Mouse (Mus musculus) cerebellum, adult 2 months (tissue): ENCODE measurements at regions not wholly inside any gene's neighbourhood (a gene's known extent, or its start where the extent isn't known, plus 50 kb on each side); places are given as distances from the start of the nearest gene placed in this dataset.

ENCODE experiments used
- DNase-seq, 2 experiments: peaks; one replicate each; pipeline ENCODE4 v3.0.0; 2021
- H3K27ac ChIP-seq: fragments of 200-500 bp; 2 replicates; pipeline ENCODE4 v1.5.1; 2012; ENCODE audit warnings: low read length, control low read depth, inconsistent platforms; ENCODE audit not compliant: insufficient read depth
- H3K27me3 ChIP-seq: fragments of 200-500 bp; 2 replicates; pipeline ENCODE4 v1.6.1; 2012; ENCODE audit warnings: inconsistent platforms, mild to moderate bottlenecking, low read length, moderate library complexity; ENCODE audit not compliant: control insufficient read depth, insufficient read depth
- H3K4me1 ChIP-seq: fragments of 200-500 bp; 2 replicates; pipeline ENCODE4 v1.6.1; 2011; ENCODE audit warnings: low read length; ENCODE audit not compliant: control insufficient read depth, insufficient read depth
- H3K4me3 ChIP-seq: fragments of 200-500 bp; replicated peaks from 2 replicates; pipeline ENCODE3; 2011; ENCODE audit warnings: mild to moderate bottlenecking, low read depth, low read length, control low read depth; ENCODE audit not compliant: insufficient read depth
- CTCF ChIP-seq: fragments of 200-500 bp; IDR thresholded peaks from 2 replicates; pipeline ENCODE4 v1.5.1; 2011; ENCODE audit warnings: low read depth, mild to moderate bottlenecking, control low read depth, low read length, moderate library complexity, borderline replicate concordance; ENCODE audit not compliant: insufficient read depth
- POLR2A ChIP-seq: fragments of 200-500 bp; IDR thresholded peaks from 2 replicates; pipeline ENCODE4 v1.6.1; 2011; ENCODE audit warnings: low read length, control low read depth, borderline replicate concordance; ENCODE audit not compliant: insufficient read depth
- WGBS: fragments of 180-500 bp; shearing (Covaris S2); methylation state at CpG from one replicate; pipeline ENCODE4 v1.1.7; 2018; 5-methylcytosine and 5-hydroxymethylcytosine counted together

DNA sequence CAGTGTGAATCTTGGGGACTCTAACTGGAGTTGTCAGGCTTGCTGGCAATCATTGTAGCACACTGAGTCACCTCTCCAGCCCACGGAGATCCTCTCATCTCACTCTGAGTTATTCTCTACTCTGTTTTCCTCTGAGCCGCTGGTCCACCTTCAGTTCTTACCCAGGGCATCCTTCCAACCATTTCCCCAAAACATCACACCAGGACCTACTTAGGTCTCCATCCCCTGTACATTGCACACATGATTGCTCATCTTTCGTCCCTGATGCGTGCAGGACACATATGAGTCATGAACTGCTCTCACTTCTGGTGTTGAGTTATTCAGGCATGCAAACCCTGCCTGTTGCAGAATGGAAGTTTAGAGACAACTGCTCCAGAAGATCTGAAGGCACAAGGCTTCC lies 326.1 kb upstream of the Npvf start:
- Histone ChIP-seq H3K27me3 (no peaks in the 10 kb centered on the region; the same call in 1 of the 2 replicates), H3K4me1 (no peaks in the 10 kb centered on the region), H3K27ac (no peak overlapping the region), H3K4me3 (no peak overlapping the region)
- WGBS, result 82% methylated on average over 4 of the region's 4 CpGs
- no peak for DNase-seq
- TF ChIP-seq POLR2A (no peak), CTCF (no peak)

DNA sequence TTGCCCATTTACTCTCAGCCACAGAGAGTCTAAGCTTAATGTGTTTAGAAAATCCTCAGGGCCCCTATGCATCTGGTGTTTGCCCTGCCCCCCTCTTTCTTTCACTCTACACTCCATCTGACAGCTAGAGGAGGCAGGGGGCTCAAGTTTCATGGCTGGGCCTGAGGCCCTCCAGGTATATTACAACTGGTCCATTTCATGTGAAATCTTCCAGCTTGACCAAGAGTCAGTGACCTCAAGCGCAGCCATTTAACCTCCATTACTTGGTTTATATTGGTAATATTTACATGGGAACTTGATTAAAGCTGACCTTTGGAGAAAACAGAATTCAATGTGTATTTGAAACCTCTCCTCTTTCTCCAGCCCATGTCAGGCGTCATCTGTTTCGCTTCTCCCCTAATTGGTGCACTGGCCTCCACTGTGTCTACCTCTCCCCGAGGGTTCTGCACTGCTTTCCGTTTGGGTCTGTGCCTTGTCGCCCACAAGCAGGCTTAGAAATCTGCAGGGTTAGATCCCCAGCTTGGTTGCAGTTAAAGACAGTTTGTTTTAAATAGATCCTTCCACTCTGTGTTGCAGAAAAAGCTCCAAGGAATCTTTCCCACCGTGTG lies 327.6 kb upstream of the Npvf start:
- no peak overlapping the region for H3K27ac ChIP-seq

DNA sequence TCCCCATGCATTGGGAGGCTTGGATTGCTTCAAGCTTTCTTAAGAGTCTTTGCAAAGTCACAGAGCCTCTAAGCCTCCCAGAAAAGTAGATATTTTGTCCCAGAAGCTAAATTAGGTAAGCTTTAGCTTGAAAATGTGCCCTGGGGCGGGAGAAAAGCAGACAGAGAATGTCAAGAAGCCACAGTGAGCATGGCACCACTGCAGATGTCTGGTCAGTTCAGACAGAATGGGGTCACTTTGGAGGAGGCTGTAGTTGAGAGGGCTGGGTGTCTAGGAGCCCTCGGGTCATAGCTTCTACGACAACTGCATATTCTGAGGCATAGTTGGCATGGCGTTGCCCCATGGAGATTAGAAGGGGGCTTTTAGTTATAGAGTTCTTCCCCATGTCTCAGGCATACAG lies 328.6 kb upstream of the Npvf start:
- Histone ChIP-seq H3K27ac (no peak overlapping the region), H3K27me3 (no peaks in the 10 kb centered on the region; the same call in 1 of the 2 replicates), H3K4me3 (no peak overlapping the region), H3K4me1 (no peaks in the 10 kb centered on the region)
- WGBS, result 78% methylated on average over 4 of the region's 4 CpGs
- TF ChIP-seq CTCF, result no peak
- TF ChIP-seq POLR2A, result no peak
- no peak for DNase-seq

More for the DNA sequence above, 327.6 kb upstream of the Npvf start:
- WGBS, result 71% methylated on average over 7 of the region's 7 CpGs
- DNase-seq, result no peak
- H3K4me3 ChIP-seq, result no peak overlapping the region
- no peaks in the 10 kb centered on the region for H3K4me1 ChIP-seq
- TF ChIP-seq CTCF, result no peak
- no peak for TF ChIP-seq POLR2A
- H3K27me3 ChIP-seq, result no peaks in the 10 kb centered on the region; the same call in 1 of the 2 replicates

DNA sequence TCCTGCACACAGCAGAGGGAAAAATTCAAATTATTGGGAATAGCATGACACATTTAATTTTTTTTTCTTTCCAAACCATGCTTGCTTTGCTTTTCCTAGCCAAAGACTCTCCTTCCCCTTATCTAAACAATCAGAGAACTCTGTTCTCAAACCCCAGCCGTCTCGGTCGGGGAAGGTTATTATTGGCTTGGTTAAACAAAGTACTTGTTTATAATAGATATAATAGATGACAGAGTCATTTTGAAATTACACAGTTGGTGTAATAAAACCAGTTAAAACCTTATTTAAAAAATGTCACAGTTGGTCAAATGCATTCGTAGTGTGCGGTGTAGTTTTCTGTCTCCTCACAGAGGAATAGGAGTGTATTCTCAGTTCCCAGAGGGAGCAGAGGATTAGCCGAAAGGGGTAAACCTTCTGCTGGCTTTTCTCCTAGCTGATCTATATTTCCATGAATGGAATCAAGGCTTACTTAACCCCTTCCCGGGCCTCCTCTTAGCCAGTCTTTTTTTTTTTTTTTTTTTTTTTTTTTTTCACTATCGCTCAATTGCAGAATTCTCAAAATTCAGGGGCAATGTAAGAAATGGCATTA lies 329.4 kb upstream of the Npvf start:
- H3K4me1 ChIP-seq, result peaks cover 1% of the 10 kb centered on the region; the same call in 1 of the 2 replicates
- WGBS, result 75% methylated on average over 8 of the region's 8 CpGs
- no peaks in the 10 kb centered on the region; the same call in 1 of the 2 replicates for H3K27me3 ChIP-seq
- no peak overlapping the region for H3K4me3 ChIP-seq
- TF ChIP-seq CTCF, result no peak
- no peak for TF ChIP-seq POLR2A
- no peak overlapping the region for H3K27ac ChIP-seq
- no peak for DNase-seq

DNA sequence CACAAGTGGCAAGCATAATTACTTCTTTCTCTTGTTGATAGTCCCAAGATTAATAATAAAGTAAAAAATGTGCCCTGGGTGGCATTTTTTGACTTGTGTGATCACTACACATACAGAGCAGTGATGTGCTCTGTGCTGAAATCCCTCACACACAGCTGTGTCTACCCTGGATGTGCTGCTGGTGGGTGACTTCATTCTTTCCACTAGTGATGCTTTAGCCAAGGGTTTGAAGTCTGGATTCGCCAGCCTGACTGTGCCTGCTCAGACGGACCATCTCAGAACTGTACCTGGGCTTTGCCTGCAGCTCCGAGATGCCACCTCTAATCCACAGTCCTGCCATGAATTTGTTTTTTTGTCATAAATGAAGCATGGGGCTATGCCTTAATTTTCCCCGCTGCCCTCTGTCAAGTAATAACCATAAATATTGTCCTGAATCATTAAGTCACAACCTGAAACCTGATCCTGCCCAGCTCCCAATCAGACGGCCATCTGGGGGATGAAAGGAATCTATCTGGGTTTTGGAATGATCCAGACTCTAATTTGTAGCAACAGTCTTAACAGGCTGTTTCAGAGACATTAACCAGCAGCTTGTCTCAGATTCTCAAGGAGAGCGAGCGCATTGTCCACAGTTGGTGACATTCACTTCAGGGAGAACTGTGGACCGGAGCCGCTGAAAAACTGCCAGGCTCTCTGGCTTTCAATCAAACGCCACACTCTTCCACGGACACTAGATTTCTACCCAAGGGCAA lies 330.1 kb upstream of the Npvf start:
- no peaks in the 10 kb centered on the region; the same call in 1 of the 2 replicates for H3K27me3 ChIP-seq
- 21% methylated on average over 11 of the region's 11 CpGs for WGBS
- no peak overlapping the region for H3K27ac ChIP-seq
- TF ChIP-seq CTCF, result no peak
- TF ChIP-seq POLR2A, result no peak
- H3K4me1 ChIP-seq, result peaks cover 5% of the 10 kb centered on the region; the same call in 1 of the 2 replicates
- DNase-seq, result no peak
- H3K4me3 ChIP-seq, result no peak overlapping the region

DNA sequence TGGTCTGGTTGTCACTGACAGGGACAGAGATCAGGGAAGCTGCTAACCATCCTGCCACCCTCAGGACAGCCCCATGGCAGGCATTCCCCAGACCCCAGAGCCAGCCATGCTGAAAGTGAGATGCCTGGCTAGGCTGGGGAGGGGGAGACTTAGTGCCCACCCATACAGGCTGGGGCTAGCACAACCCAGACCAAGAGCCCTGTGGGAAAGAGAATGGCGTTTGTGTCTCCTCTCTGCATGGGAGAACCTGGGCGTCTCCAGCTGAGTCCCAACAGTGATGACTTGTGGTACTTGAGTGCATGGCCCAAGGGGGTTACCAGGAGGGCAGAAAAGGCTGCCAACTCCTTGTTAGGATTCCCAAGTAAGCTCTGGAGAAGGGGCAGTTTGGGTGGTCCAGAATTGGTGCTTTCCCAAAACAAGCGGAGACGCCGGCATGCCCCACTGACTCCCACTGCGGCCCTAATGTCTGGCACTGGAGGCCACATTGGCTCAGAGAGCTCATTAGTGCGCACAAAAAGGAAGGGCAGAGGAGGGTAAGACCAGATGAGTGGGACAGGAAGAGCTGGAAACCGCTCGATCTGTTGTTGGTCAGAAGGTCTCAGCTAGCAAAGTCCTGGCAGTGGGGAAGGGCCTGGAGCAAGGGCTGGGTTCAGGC lies 332.2 kb upstream of the Npvf start:
- 51% methylated on average over 9 of the region's 9 CpGs for WGBS
- Histone ChIP-seq H3K27me3 (no peaks in the 10 kb centered on the region; the same call in 1 of the 2 replicates), H3K4me1 (peaks cover 5% of the 10 kb centered on the region; the same call in 1 of the 2 replicates), H3K27ac (no peak overlapping the region), H3K4me3 (no peak overlapping the region)
- TF ChIP-seq POLR2A (no peak), CTCF (no peak)
- DNase-seq, result no peak

DNA sequence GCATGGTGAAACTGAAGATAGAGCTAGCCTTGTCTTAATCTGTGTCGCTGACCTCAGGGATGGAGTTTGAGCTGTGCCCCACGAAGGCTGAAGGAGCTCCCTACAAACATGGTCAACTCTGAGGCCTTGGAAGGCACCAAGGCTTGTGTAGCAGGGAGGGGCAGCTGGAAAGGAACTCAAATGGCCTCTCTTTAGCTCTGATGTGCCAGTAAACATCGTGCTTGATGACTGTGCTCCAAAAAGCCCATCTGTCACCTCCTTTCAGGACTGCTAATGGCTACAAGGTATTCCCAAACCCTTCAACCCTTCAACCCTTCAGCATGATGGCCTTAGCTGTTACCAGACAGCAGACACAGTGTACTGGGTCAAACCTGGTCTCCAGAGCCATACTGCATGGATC lies 334.3 kb upstream of the Npvf start:
- Histone ChIP-seq H3K4me1 (peaks cover 5% of the 10 kb centered on the region; the same call in 1 of the 2 replicates), H3K4me3 (no peak overlapping the region), H3K27me3 (no peaks in the 10 kb centered on the region), H3K27ac (no peak overlapping the region)
- no peak for DNase-seq
- TF ChIP-seq POLR2A (no peak), CTCF (no peak)
- WGBS, result 34% methylated on average over 3 of the region's 3 CpGs
